Mouse (Mus musculus) heart, embryonic 10.5 days (tissue): ENCODE data around the gene Slc38a2. TPM values are rescaled to one million over a fixed set of nuclear protein-coding genes. Genes with fewer than 3 reads are reported as not detected.

Experiments used
- DNase-seq: peaks from one replicate; pipeline ENCODE4 v3.0.0-alpha.2; 2017; ENCODE audit warnings: low spot score
- H3K27ac ChIP-seq: fragments of 300-500 bp; sonication (generic); 2 replicates; pipeline ENCODE4 v1.5.1; 2016; ENCODE audit warnings: mild to moderate bottlenecking
- H3K27me3 ChIP-seq: fragments of 300-500 bp; sonication (generic); 2 replicates; pipeline ENCODE4 v1.6.1; 2016; ENCODE audit warnings: mild to moderate bottlenecking; ENCODE audit not compliant: poor library complexity, insufficient read depth, severe bottlenecking
- H3K36me3 ChIP-seq: fragments of 300-500 bp; sonication (generic); 2 replicates; pipeline ENCODE4 v1.6.1; 2016; ENCODE audit warnings: mild to moderate bottlenecking, moderate library complexity
- H3K4me1 ChIP-seq: fragments of 300-500 bp; sonication (generic); 2 replicates; pipeline ENCODE4 v1.6.1; 2016; ENCODE audit warnings: mild to moderate bottlenecking
- H3K4me3 ChIP-seq: fragments of 300-500 bp; sonication (generic); 2 replicates; pipeline ENCODE4 v1.5.1; 2016; ENCODE audit warnings: mild to moderate bottlenecking, moderate library complexity
- H3K9me3 ChIP-seq: fragments of 300-500 bp; sonication (generic); 2 replicates; pipeline ENCODE4 v1.6.1; 2016; ENCODE audit warnings: mild to moderate bottlenecking, moderate library complexity
- WGBS: fragments of 180-500 bp; shearing (Covaris S2); methylation state at CpG from one replicate; pipeline ENCODE4 v1.1.7; 2016; 5-methylcytosine and 5-hydroxymethylcytosine counted together
- polyA plus RNA-seq: library from polyadenylated mRNA; unstranded; fragments of >200 nt; fragmentation: Nextera tagmentation; extraction: Ambion mirVana; gene quantifications from 2 replicates; pipeline ENCODE4 v1.2.1, GENCODE M21; 2016

The Slc38a2 gene
- polyA plus RNA-seq, 1 experiment from 2014 or later: 113 TPM

GRCm38 (mm10) chr15:96700766-96701165 is 1.2 kb upstream of the Slc38a2 start:
- H3K4me1 ChIP-seq: peaks cover 27% of the 10 kb centered on the region
- H3K27ac ChIP-seq: peak overlapping the region; percentile 99
- 32% methylated on average over 13 of the region's 13 CpGs for WGBS
- peak overlapping the region; percentile 78 for H3K4me3 ChIP-seq
- DNase-seq: no peak
- peaks cover 28% of the 10 kb centered on the region for H3K36me3 ChIP-seq
- no peaks in the 10 kb centered on the region for H3K9me3 ChIP-seq
- H3K27me3 ChIP-seq: no peaks in the 10 kb centered on the region

GRCm38 (mm10) chr15:96698658-96699448 is 677 bp downstream of the Slc38a2 start:
- Histone ChIP-seq H3K4me3 (peak overlapping the region; percentile 78), H3K27me3 (no peaks in the 10 kb centered on the region), H3K4me1 (peaks cover 35% of the 10 kb centered on the region), H3K27ac (peak overlapping the region; percentile 99), H3K9me3 (no peaks in the 10 kb centered on the region), H3K36me3 (peaks cover 47% of the 10 kb centered on the region)
- DNase-seq: peak; percentile 93
- WGBS: under 1% methylated on average over 100 of the region's 101 CpGs

GRCm38 (mm10) chr15:96697901-96698657 is 1.5 kb downstream of the Slc38a2 start:
- Histone ChIP-seq H3K27me3 (no peaks in the 10 kb centered on the region), H3K9me3 (no peaks in the 10 kb centered on the region), H3K36me3 (peaks cover 55% of the 10 kb centered on the region), H3K27ac (peak overlapping the region; percentile 99), H3K4me1 (peaks cover 35% of the 10 kb centered on the region), H3K4me3 (peak overlapping the region; percentile 78)
- no peak for DNase-seq
- 24% methylated on average over 19 of the region's 19 CpGs for WGBS

GRCm38 (mm10) chr15:96696486-96697284 is 2.8 kb downstream of the Slc38a2 start:
- WGBS: 83% methylated on average over 13 of the region's 13 CpGs
- Histone ChIP-seq H3K27ac (peak overlapping the region; percentile 52; the same call in 1 of the 2 replicates), H3K4me3 (peak overlapping the region; percentile 78), H3K27me3 (no peaks in the 10 kb centered on the region), H3K4me1 (peaks cover 35% of the 10 kb centered on the region), H3K9me3 (no peaks in the 10 kb centered on the region), H3K36me3 (peaks cover 69% of the 10 kb centered on the region)
- no peak for DNase-seq

GRCm38 (mm10) chr15:96695455-96696421 is 3.8 kb downstream of the Slc38a2 start:
- H3K4me1 ChIP-seq: peaks cover 32% of the 10 kb centered on the region

GRCm38 (mm10) chr15:96694988-96695387 is 4.5 kb downstream of the Slc38a2 start:
- Histone ChIP-seq H3K27me3 (no peaks in the 10 kb centered on the region), H3K4me1 (peaks cover 24% of the 10 kb centered on the region), H3K36me3 (peaks cover 86% of the 10 kb centered on the region), H3K9me3 (no peaks in the 10 kb centered on the region), H3K4me3 (no peak overlapping the region), H3K27ac (no peak overlapping the region)
- 92% methylated on average over 7 of the region's 7 CpGs for WGBS
- no peak for DNase-seq

More at GRCm38 (mm10) chr15:96695455-96696421, 3.8 kb downstream of the Slc38a2 start:
- peak overlapping the region; percentile 78; the same call in 1 of the 2 replicates for H3K4me3 ChIP-seq
- 77% methylated on average over 26 of the region's 26 CpGs for WGBS
- peak overlapping the region; percentile 42; the same call in 1 of the 2 replicates for H3K27ac ChIP-seq
- H3K9me3 ChIP-seq: no peaks in the 10 kb centered on the region
- DNase-seq: no peak
- peaks cover 78% of the 10 kb centered on the region for H3K36me3 ChIP-seq
- no peaks in the 10 kb centered on the region for H3K27me3 ChIP-seq

- Histone ChIP-seq H3K27me3 (no peaks in the 10 kb centered on the region), H3K27ac (no peak overlapping the region; the same call in 1 of the 2 replicates), H3K9me3 (no peaks in the 10 kb centered on the region), H3K36me3 (peaks cover 98% of the 10 kb centered on the region), H3K4me1 (peaks cover 24% of the 10 kb centered on the region), H3K4me3 (no peak overlapping the region)
- WGBS: 54% methylated on average over 14 of the region's 14 CpGs
- no peak for DNase-seq
Measured at GRCm38 (mm10) chr15:96693688-96694087, 5.8 kb downstream of the Slc38a2 start.

GRCm38 (mm10) chr15:96692401-96692800 is 7.1 kb downstream of the Slc38a2 start:
- no peak overlapping the region for H3K4me3 ChIP-seq
- WGBS: 93% methylated on average over 11 of the region's 11 CpGs
- no peak overlapping the region for H3K27ac ChIP-seq
- H3K36me3 ChIP-seq: peaks cover 99% of the 10 kb centered on the region
- H3K27me3 ChIP-seq: no peaks in the 10 kb centered on the region
- H3K4me1 ChIP-seq: peaks cover 24% of the 10 kb centered on the region
- H3K9me3 ChIP-seq: no peaks in the 10 kb centered on the region
- DNase-seq: no peak

GRCm38 (mm10) chr15:96691381-96691780 is 8.1 kb downstream of the Slc38a2 start:
- Histone ChIP-seq H3K27ac (no peak overlapping the region), H3K4me1 (peaks cover 13% of the 10 kb centered on the region; the same call in 1 of the 2 replicates)
- 94% methylated on average over 15 of the region's 15 CpGs for WGBS

GRCm38 (mm10) chr15:96690829-96691228 is 8.7 kb downstream of the Slc38a2 start:
- H3K4me1 ChIP-seq: peaks cover 9% of the 10 kb centered on the region; the same call in 1 of the 2 replicates
- no peaks in the 10 kb centered on the region for H3K9me3 ChIP-seq
- DNase-seq: no peak
- no peaks in the 10 kb centered on the region for H3K27me3 ChIP-seq
- no peak overlapping the region for H3K27ac ChIP-seq
- peaks cover 87% of the 10 kb centered on the region for H3K36me3 ChIP-seq
- 91% methylated on average over 13 of the region's 13 CpGs for WGBS
- no peak overlapping the region for H3K4me3 ChIP-seq

More at GRCm38 (mm10) chr15:96691381-96691780, 8.1 kb downstream of the Slc38a2 start:
- Histone ChIP-seq H3K27me3 (no peaks in the 10 kb centered on the region), H3K36me3 (peaks cover 93% of the 10 kb centered on the region), H3K4me3 (no peak overlapping the region), H3K9me3 (no peaks in the 10 kb centered on the region)
- DNase-seq: no peak

GRCm38 (mm10) chr15:96689919-96690318 is 9.6 kb downstream of the Slc38a2 start:
- Histone ChIP-seq H3K9me3 (no peaks in the 10 kb centered on the region), H3K4me1 (peaks cover 6% of the 10 kb centered on the region; the same call in 1 of the 2 replicates), H3K27ac (no peak overlapping the region), H3K27me3 (no peaks in the 10 kb centered on the region), H3K4me3 (no peak overlapping the region), H3K36me3 (peaks cover 78% of the 10 kb centered on the region)
- WGBS: 90% methylated on average over 9 of the region's 9 CpGs
- DNase-seq: no peak
